Mouse (Mus musculus) thymus, postnatal 36 days (tissue): ENCODE measurements around the gene Zfp873.
"Not testable (repeated sequence)": the region's sequence is repeated elsewhere in the genome, so short reads cannot be mapped to it uniquely, and the experiment has no call there.

Experiments used
- DNase-seq, 2 experiments: peaks; one replicate each; pipeline ENCODE4 v3.0.0; 2022; ENCODE audit warnings: mixed read lengths in 2 of 2

The Zfp873 gene

DNA sequence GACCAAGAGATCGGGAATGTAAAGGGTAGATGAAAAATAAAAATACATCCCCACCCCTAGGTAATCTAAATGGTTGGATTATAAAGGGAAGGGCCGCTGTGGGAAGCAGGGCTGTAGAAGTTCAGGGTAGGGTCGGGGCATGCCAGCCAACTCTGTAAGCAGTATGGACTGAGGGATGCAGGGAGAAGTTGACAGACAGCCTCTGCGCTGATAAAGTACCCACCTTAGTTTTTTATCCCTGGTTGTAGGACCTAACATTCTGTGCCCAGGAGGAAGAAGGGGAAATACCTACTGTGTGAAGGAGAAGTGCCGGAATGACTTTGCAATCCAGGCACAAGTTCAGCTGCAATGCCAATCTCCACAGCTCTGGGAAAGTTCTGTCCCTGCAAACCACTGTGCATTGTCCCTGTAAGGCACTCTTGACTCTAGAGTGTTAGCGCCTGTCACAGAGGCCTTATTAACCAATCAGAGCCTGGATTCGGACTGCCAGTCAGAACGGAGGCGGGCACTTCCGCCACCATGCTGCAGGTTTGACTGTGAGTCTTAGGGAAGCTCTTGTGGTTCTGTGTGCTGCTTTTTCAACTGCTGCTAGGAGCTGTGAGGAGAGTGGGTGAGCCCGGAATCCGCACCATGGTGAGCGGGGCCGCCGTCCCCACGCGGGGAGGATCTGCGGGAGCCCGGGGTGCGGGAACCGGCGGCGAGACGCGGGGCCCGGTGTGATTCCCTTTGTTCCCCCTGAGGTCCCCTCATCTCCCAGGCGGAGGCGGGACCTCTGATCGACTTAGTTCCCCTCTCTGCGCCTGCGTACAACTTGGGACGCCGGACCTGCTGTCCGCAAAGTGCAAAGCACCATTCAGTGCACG, at the start of gene Zfp873:
Gene Zfp873 (plus strand): TSS at position 527 of the 863 bp plus-strand sequence.
- DNase-seq, result peak; percentile 92 to 93

DNA sequence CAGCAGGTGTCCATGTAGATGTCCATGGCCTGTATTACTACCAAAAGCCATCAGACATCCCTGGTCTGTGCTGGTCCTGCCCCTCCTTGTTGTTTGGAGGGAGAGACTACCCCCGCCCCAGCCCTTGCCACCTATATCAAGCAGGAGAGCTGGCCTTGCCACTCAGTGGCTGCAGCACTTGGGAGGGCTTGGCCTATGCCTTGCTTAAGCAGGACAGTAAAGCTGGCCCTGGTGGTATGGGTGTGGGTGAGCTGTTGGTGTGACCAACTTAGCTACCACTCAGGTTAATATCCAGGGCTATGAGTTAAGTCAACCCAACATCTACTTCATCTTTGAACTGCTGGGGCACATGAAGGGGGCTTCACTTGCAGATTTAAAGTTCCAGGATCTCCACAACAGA, 44.7 kb upstream of the Zfp873 start:
- not testable (repeated sequence) for DNase-seq

DNA sequence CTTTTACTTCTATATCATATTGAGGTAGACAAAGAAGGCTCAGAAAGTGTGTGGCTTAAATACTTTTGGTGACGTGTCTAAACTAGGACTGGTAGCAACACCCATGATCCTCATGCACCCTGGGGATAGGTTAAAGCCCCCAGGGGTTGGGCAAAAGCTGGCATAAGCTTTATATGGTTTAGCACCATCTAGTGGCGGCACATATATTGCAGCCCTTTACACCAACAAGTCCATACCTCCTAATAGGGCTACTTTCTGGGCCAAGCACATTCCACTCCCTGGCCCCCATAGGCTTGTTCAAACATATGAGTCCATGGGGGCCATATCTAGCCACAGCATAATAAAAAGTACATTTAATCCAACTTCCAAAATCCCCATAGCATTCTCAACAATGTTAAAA, 43.1 kb upstream of the Zfp873 start:
- peak; percentile 52 to 67 for DNase-seq

GRCm38 (mm10) chr10:82042191-82042590, 5.7 kb upstream of the Zfp873 start:
- no peak for DNase-seq

- no peak for DNase-seq
Observed at GRCm38 (mm10) chr10:82046603-82047002, 1.3 kb upstream of the Zfp873 start.

GRCm38 (mm10) chr10:82048460-82048804, 509 bp downstream of the Zfp873 start:
- DNase-seq, result not testable (repeated sequence)

GRCm38 (mm10) chr10:82082728-82083621, 35.1 kb downstream of the Zfp873 start, which contains the start of gene BC024063:
TSS of gene BC024063 (plus strand) at chr10:82083353.
- DNase-seq, result peak; percentile 35 to 43

- not testable (repeated sequence) for DNase-seq
Observed at GRCm38 (mm10) chr10:82083622-82083971, 35.7 kb downstream of the Zfp873 start.
